Mouse (Mus musculus): ENCODE measurements around the gene Coq8b. TPM values are rescaled to one million over a fixed set of nuclear protein-coding genes. Genes with fewer than 3 reads are reported as not detected.
A peak's percentile ranks its signal among the peaks of the same experiment; 100 is the strongest.
"Not testable (repeated sequence)": the region's sequence is repeated elsewhere in the genome, so short reads cannot be mapped to it uniquely, and the experiment has no call there.

The Coq8b gene
- total RNA-seq, 2 experiments from 2014 or later, result 2.5 to 3.1 TPM

DNA sequence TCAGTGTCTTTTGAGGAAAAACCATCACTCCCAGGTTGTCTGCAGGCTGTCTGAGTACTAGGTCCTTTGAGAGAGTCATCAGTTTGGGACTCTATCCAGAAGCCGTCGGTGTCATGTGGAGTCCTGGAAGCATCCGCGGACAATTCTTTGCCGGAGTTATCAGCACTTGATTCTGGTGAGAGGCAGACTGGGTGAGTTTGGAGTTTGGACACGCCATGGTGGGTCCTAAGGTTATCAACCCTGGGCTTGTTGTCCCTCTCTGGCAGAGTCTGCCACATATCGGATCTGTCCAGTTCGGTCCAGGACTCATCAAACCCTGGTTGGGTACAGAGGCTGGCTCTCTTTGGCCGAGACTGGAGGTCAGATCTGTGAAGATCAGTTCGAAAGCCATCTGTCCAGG is 5.1 kb upstream of the Coq8b start:
- intact Hi-C loops (cut with DNase I), result loop anchor here (2.0 to 5.0 kb wide), 2 partner anchors 29 to 65 kb away; no protein-coding TSS in a partner anchor
- DNase-seq, result no peak

DNA sequence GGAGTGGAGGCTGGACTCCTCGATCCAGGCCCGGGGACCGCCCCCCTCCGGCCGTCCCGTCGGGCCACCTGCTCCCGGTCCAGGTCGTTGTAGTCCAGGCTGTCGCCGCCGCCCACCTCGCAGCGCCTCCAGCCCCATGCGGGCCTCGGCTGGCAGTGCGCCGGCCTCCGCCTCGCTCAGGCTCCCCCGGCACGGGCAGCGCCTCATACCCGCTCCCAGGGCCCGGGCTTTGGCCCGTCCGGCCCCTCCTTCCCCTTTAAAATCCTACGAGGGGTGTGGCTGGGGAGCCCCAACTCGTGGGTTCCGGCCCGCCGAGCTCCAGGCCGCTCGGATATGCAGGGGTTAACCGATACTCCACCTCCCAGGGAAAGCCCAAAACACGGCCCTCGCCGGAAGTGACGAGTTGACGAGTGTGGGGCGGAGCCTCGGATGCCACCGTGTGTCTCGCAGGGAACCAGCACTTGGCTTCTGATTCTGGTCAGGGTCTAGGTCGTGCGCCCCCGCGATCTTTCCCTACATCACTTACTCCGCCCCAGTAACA is 4.5 kb upstream of the Coq8b start, which contains the start of gene Itpkc:
Gene Itpkc, minus strand, starts transcription at position 381 of the 541 bp plus-strand sequence.
- peak; percentile 86 to 87 for DNase-seq
- intact Hi-C loops (cut with DNase I), result loop anchor here (5.0 kb wide), 1 partner anchor 66 kb away; no protein-coding TSS in a partner anchor

DNA sequence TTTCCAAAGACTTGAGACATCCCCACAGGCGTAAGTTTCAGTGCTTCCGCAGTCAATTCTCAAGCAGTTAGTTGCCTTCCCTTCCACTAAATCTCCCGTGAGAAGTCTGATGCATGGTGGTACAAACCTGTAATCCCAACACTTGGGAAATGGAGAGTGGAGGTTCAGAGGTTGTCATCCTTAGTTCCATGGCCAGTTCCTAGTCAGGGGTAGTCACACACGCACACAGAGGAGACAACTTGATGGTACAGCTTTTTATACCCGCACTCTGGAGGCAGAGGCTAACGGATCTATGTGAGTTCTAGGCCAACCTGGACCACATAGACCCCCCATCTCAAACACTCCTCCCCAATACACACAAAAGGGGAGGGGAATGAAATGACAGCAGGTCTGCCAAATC is 4.0 kb upstream of the Coq8b start:
- no peak for DNase-seq
- intact Hi-C loops (cut with DNase I), result loop anchor here (5.0 kb wide), 1 partner anchor 67 kb away; no protein-coding TSS in a partner anchor

DNA sequence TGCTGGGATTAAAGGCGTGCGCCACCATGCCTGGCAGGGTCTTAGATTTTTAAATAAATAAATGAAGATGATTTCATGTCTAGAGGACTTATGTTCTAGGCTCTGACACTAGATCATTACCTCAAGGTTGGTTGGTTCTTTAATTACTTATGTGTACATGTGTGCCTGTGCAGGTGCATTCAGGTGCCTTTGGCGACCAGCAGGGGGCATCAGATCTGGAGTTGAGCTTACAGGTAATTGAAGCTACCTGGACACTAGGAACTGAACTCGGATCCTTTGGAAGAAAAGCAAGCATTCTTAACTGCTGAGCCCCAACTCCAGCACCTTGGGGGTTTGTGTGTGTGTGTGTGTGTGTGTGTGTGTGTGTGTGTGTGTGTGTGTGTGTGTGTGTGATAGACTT is 2.0 kb upstream of the Coq8b start:
- no peak for DNase-seq
- intact Hi-C loops (cut with DNase I), result no loop called here

DNA sequence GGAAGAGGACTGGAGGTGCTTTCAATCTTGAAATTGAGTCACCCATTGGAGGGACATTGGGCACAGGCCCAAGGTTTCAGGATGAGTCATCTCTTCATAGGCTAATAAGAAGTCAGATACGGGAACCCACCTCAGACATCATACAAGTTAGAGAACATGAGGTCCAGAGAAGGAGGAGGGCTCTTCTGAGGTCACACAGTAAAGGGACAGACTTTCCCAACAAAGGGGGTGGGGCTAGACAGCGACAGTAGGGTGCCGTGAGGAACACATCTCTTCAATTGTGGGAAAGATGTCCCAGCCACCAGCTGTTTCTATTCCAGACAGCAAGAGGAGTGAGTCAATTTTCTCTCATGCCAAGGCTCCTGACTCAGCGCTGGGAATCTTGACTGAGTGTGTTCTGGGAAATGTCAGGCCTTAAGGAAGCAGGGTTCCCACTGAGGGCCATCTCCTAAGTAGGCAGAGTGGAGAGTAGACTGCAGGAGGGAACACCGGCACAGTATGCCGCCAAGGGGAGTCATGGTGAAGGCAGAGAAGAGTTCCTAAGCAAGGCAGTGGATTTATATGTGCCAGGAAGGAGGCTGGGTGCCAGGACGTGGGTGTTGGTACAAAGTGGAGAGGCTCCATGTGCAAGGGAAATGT is 1.0 kb upstream of the Coq8b start:
- intact Hi-C loops (cut with DNase I), result no loop called here
- DNase-seq, result no peak

DNA sequence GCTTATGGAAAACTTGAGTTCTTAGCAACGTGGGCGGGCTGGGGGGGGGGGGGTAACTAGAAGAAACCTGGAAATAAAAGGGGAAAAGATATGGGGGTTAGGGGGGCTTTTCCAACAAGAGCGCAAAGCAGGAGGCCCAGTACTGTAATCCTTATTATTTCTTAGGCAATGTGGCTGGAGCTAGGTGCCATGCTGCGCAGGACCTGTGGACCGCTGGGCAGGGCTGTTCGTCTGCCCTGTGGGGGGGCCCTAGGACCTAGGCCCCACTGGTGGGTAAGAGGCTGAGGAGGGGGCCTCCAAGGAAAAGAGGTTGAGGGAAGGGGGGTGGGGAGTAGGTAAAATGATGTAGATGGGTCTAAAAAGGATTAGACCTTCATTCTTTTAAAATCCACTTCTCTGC is 477 bp downstream of the Coq8b start:
- DNase-seq, result no peak
- intact Hi-C loops (cut with DNase I), result no loop called here

DNA sequence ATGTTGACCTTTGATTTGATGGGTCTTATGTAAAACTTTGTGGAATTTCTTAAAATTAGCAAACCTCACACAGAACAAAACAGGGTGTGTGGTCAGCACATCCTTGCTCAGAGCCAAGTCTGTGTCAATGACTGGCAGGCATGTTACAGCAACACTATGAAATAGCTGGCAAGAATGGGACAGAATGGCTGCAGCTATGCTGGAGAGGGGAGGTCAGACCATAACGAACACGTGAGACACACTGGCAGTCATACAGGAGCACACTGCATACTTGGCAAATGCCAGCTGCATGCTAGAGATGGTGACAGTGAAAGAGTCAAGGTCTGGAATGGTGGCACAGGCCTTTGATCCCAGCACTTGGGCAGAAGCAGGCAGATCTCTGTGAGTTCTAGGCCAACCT is 2.9 kb downstream of the Coq8b start:
- intact Hi-C loops (cut with DNase I), result no loop called here
- DNase-seq, result no peak

DNA sequence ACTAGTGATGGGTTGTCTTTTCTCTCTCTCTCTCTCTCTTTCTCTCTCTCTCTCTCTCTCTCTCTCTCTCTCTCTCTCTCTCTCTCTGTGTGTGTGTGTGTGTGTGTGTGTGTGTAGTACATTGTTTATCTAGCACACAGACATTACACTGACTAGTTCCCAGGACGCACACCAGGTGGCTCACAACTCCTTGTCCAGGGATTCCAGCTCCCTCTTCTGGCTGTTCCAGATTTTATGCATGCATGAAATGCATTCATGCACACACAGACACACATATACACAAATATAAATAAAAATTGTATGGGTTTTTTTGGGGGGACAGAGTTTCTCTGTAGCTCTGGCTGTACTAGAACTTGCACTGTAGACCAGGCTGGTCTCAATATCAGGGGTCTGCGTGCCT is 4.7 kb downstream of the Coq8b start:
- no peak for DNase-seq

DNA sequence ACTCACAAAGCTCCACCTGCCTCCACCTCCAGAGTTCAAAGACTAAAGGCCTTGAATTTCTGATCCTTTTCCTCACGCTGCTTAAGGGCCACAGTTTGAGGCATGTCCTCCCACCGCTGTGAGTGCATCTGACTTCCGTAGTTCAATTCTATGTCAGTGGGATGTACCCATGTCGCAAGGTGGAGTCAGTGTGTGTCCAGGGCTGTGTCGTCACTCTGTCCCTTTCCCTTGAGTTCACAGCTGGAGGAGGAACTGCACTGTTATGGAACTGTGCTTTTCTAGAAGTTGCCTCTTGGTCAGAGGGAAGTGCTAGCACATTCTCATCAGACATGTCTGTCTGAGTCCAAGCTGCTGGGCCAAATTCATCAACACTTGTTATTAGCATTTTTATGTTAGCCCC is 5.7 kb downstream of the Coq8b start:
- no peak for DNase-seq
- intact Hi-C loops (cut with DNase I), result no loop called here

More for the DNA sequence above, 4.7 kb downstream of the Coq8b start:
- intact Hi-C loops (cut with DNase I), result no loop called here

DNA sequence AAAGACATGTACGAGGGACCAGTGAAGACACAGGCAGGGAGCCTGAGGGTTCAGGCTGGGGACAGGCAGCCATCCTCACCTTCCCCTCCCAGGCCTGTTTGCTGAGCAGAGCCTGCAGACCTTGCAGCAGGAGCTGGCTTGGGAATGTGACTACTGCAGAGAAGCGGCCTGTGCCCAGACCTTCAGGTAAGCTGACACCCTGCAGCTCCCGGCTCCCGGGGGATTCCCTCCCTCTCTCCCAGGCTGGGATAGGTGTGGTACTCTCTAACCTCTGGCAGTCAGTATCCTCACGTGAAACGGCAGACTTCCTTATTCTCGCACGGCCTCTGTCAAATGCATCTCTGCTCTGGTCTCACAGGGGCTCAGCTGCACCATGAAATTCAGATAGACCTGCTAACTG is 10.4 kb downstream of the Coq8b start:
- DNase-seq, result no peak
- intact Hi-C loops (cut with DNase I), result no loop called here

DNA sequence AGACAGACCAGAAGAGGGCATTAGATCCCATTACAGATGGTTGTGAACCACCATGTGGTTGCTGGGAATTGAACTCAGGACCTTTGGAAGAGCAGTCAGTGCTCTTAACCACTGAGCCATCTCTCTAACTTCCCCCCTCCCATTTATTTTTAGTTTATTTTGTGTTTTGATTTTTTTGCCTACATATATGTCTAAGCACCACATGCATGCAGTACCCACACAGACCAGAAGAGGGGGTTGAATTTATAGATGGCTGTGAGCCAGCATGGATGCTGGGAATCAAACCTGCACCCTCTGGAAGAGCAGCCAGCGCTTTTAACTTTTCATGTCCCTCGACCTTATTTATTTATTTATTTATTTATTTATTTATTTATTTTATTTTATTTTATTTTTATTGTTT is 11.3 kb downstream of the Coq8b start:
- DNase-seq; intact Hi-C loops (cut with DNase I): not testable (repeated sequence)

DNA sequence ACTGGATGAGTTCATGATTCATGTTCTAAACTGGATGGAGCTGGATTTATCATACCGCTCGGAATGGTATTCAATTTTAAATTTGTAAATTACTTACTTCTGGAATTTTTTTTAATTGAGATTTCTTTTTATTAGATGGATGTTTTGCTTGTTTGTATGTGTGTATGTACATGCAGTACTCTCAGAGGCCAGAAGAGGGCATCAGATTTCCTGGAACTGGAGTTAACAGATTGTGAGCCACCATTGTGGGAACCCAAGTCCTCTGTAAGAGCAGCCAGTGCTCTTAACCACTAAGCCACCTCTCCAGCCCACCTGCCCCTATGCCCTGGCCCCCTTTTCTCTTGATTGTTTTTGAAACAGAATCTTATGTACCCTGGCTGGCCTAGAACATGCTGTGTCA is 16.3 kb downstream of the Coq8b start:
- intact Hi-C loops (cut with DNase I), result no loop called here

DNA sequence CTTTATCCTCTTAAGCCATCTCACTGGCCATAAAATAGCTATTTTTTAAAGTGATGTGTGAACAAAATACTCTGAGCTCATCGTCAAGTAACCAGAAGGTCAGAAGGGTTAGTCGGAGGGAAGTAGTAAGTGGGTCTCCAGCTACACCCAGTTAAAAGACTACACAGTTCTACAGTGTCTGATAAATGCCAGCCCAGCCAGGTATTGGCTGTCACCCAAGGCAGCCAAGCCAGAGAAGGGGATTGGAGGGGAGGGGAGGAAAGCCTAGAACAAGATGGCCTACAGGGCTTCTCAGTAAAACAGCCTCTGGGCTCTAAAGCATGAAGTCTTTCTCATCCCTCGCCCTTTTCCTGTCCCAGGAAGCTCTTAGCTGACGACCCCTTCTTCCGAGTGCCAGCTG is 17.1 kb downstream of the Coq8b start:
- intact Hi-C loops (cut with DNase I), result no loop called here
- no peak for DNase-seq

More for the DNA sequence above, 16.3 kb downstream of the Coq8b start:
- no peak for DNase-seq

DNA sequence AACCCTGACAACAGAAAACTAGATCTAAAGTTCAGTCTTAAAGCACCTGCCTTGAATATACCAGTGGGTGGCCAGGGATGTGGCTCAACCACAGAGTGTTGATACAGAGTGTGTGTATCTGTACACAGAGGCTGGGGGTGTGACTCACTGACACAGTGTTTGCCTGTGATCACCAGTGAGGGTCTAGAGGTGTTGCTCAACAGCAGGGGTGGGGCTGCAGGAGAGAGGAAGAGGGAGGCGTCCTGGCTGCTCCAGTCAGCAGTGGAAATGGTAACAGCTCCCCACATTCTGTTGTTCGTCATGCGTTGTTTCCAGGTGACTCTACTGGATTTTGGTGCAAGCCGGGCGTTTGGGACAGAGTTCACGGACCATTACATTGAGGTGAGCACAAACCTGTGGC is 19.1 kb downstream of the Coq8b start:
- intact Hi-C loops (cut with DNase I), result no loop called here
- no peak for DNase-seq

DNA sequence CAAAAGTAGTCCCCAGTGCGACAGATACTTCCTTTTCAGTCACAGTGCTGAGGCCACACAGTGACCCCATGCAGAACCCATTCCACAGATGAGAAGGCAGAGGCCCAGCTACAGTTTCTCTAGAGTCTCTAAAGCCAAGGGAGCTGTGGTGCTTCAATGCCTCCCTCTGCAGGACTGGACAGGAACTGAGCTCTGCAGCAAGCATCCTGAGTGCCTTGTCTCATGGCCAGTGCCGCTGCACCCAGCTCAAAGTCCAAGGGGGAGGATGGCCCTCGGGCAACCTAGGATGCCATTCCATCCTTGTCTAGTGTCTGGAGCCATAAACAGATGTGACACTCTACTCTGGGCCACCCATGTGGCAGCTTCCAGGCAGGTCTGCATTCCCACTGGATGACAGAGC is 22.9 kb downstream of the Coq8b start:
- intact Hi-C loops (cut with DNase I), result no loop called here
- no peak for DNase-seq

DNA sequence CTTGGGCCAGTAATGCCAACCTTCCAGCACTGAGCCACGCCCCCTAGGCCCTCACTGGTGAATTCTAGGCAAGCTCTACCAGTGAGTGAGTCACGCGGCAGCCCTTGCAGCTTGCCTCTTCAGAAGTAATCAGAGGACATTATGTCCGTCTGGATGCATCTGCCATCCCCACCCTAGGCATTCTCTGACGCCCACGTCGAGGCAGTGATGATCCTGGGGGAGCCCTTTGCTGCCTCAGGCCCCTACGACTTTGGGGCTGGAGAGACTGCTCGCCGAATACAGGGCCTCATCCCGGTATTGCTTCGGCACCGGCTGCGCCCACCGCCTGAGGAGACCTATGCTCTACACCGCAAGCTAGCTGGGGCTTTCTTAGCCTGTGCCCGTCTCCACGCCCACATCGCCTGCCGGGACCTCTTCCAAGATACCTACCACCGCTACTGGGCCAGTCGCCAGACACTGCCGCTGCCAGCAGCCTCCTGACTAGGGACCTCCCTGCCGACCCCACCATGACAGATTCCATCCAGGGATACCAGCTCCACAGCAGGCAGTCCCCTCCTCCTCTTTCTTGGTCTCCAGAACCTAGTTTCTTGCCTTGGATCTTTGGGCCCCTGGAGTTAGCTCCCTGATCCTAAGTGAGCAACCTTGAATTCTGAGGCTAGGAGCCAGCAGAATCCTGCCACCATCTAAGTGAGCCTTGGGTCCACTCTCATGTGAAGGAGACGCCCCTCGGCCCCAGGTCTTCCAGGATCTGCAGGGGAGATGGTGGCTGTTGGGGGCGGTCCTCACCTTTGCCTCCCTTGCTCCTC is 24.4 kb downstream of the Coq8b start:
- peak; percentile 31 to 35 for DNase-seq

DNA sequence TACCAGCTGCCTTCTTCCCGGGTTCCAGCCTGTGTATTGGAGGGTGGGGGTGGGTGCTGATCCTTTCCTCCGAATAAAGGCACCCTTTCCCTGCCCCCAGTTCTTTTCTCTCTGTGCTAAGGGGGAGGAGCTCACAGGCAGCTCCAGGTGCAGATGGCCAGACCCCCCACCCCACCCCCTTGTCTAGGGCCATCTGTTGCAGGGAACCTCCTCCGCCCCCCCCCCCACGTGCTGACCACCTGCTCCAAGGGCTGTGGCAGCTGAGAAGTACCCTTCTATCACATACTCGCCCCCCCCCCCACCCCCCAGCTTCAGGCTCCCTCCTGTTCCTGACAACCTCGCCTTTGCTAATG is 25.0 kb downstream of the Coq8b start:
- intact Hi-C loops (cut with DNase I), result no loop called here
- no peak for DNase-seq

More for the DNA sequence above, 24.4 kb downstream of the Coq8b start:
- intact Hi-C loops (cut with DNase I), result no loop called here

DNA sequence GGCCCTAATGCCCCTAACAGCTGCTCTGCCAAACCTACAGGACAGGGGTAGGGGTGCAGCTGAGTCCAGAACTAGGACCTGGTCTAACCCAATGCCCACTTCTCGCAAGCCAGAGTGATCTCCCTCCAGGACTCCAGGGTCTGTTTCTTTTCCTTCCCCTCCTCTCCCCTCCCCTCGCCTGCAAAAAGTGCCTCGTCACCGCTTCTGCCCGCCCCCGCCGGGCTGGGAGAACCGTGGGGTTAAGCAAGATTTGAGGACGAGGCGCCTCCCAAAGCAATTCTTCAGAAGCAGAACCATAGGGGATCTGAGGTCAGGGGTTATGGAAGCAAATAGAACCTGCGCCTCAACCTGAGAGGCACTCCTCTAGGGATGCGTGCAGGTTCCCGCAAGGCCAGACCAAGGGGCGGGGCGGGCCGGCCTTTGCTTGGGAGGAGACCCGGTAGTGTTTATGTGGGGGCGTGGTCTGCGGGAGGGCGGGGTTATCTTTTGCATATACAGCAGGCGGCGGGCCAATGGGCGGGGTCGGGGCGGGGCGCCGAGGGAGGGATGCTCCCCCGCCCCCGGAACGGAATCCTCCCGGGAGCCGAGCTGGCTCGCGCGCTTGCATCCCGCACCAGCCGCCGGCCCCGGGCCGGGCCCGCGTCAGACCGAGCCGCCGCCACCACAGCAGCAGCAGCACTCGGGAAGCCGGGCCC is 25.5 kb downstream of the Coq8b start, which contains the start of gene Numbl:
Gene Numbl, plus strand, starts transcription at position 229 of the 695 bp plus-strand sequence.
- DNase-seq, result peak; percentile 94 to 95
- intact Hi-C loops (cut with DNase I), result no loop called here

DNA sequence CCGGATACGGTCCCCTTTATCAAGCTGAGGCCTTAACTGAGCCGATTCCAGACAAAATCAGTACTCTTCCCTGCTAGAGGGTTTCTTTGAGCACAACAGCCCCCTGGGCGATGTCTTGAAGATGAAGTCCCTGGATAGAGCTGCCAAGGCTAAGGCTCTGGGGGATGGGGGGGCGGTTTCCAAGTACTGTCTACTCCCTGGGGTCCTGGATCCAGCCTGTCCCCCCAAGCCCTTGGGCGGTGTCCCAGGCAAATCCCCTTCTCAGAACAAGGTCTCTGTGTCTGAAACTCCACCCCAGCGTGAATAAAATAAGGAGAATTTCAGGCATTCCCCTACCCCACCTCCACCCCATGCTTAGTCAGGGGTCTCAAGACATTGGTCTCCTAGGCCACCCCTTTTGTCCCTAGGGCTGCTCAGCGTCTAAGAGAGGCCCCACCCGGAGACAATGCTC is 26.5 kb downstream of the Coq8b start:
- DNase-seq, result no peak
- intact Hi-C loops (cut with DNase I), result no loop called here

DNA sequence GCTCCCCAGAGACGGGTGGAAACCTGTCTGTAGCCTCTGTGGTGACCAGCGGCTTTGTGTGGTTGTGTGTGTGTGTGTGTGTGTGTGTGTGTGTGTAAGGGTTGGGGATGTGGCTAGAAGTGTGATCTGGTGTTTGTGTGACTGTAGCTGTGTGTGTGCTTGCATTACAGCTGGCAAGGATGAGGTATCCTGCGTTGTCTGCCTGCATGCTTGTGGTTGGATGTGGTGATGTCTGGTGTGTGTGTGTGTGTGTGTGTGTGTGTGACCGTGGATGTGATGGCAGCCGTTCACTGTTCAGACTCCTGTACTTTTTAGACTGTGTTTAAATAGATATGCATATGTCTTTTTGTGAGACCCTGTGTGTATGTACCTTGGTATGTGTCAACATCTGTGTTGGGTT is 26.9 kb downstream of the Coq8b start:
- no peak for DNase-seq
- intact Hi-C loops (cut with DNase I), result no loop called here

DNA sequence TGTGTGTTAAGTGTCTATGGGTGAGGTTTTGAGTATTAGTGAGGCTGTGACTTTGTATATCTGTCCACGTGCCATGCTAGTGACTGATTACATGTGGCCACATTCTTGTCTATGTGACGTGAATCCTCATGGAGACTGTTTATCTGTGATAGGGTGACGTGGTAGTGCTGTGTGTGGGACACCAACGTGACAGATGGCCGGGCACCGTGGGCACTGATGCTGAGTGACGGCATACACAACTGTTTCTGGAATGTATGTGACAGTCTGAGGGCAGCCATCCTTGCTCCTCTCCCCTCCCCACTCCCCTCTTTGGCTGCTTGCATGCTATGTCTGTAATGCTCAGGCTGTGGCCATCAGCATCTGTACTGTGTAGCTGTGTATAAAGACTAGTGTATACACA is 28.0 kb downstream of the Coq8b start:
- DNase-seq, result no peak
- intact Hi-C loops (cut with DNase I), result no loop called here

Measured in gastrocnemius, postnatal 36 days (tissue).